Mouse (Mus musculus): ENCODE measurements around the gene Ppp3ca.

Gene Ppp3ca

GRCm38 (mm10) chr3:136981589-136981924 lies 311.6 kb downstream of the Ppp3ca start:
- DNase-seq (ENCODE audit: extremely low read depth, low read depth, low spot score) = no peak

- DNase-seq (ENCODE audit: extremely low read depth, low read depth, low spot score) = no peak
Observed at GRCm38 (mm10) chr3:136982021-136982420, 312.1 kb downstream of the Ppp3ca start.

- no peak for DNase-seq (ENCODE audit: extremely low read depth, low read depth, low spot score)
Observed at GRCm38 (mm10) chr3:136986096-136986881, 316.4 kb downstream of the Ppp3ca start.

Data from fat pad, adult 2 months (tissue).